Mouse (Mus musculus) heart, adult 2 months (tissue): ENCODE results near the gene Olfr328.

ENCODE experiments used
- CTCF ChIP-seq: fragments of 200-600 bp; IDR thresholded peaks from 2 replicates; pipeline ENCODE4 v1.8.1; 2022; ENCODE audit warnings: antibody characterized with exemption, mild to moderate bottlenecking, moderate library complexity
- EP300 ChIP-seq: fragments of 200-500 bp; IDR thresholded peaks from 2 replicates; pipeline ENCODE4 v1.6.1; 2011; ENCODE audit warnings: low read depth, low read length, control low read depth; ENCODE audit not compliant: insufficient read depth
- POLR2A ChIP-seq: fragments of 200-500 bp; IDR thresholded peaks from 2 replicates; pipeline ENCODE4 v1.6.1; 2011; ENCODE audit warnings: mild to moderate bottlenecking, low read depth, low read length, control low read depth; ENCODE audit not compliant: insufficient read depth

DNA sequence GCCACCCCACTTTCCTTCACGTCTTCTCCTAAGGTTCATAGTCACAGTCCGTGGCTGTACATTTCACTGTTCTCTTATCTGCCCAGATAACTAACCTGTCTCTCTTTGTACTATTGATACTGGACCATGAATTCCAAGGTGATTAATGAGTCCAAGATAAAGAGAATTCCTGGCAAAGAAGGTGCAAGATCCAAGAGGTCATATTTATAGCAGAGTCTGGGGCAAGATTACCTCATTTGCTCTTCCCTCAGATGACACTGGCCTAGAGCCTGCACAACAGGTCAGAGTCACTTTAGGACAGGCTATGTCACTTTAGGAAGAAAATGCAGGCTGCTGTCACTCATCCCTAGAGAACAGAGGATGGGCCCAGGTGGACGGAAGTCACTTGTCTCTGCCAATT lies 49.8 kb upstream of the Olfr328 start:
- TF ChIP-seq CTCF, result no peak
- TF ChIP-seq POLR2A, result no peak
- peak; percentile 33; the same call in 1 of the 2 replicates for TF ChIP-seq EP300
